In the genomic region with DNA sequence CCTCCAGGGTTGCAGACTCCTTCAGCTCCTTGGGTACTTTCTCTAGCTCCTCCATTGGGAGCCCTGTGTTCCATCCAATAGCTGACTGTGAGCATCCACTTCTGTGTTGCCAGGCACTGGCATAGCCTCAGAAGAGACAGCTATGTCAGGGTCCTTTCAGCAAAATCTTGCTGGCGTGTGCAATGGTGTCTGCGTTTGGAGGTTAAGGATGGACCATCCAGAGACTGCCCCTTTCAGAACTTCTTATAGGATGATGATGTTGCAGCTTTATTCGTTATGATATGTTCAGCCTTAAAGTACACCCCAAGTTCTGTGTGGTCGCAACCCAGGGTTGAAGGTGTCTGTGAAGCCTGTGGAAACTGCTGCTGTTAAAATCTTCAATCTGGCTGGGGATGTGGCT, we compare ENCODE assay signal across 12 mouse cellular contexts. TPM values are rescaled to one million over a fixed set of nuclear protein-coding genes. Genes with fewer than 3 reads are reported as not detected.
"Had no signal": no experiment of that assay in that cellular context is flagged by ENCODE, and none has a peak within 500 bp of the region (broad histone marks: within the 10 kb centered on the region; RNA-seq: fewer than 3 reads in every experiment).

No protein-coding gene starts in this region.

RNA-seq across cellular contexts. Expression of a gene that starts 25.2 kb away (rescaled TPM):
- total RNA-seq: layer of hippocampus, adult 2 months; layer of hippocampus, postnatal 10 days; left cerebral cortex, postnatal 36 days; neutrophil, adult 5-6 weeks had no signal
- polyA plus RNA-seq: limb, embryonic 12.5 days; lung, embryonic 16.5 days; midbrain, embryonic 14.5 days had no signal

RNA-seq across cellular contexts. Expression of a gene that starts 27.7 kb away (rescaled TPM):
- total RNA-seq: layer of hippocampus, adult 2 months; neutrophil, adult 5-6 weeks had no signal

RNA-seq across cellular contexts. Expression of a gene that starts 29.0 kb away (rescaled TPM):
- total RNA-seq: layer of hippocampus, adult 2 months; layer of hippocampus, postnatal 10 days; left cerebral cortex, postnatal 36 days; liver, adult 2 months; megakaryocyte-erythroid progenitor cell, adult 5-6 weeks; neutrophil, adult 5-6 weeks had no signal
- polyA plus RNA-seq: kidney, embryonic 14.5 days; limb, embryonic 12.5 days; liver, adult 2 months; lung, embryonic 16.5 days; midbrain, embryonic 14.5 days; neural tube, embryonic 12.5 days; stomach, postnatal 0 days had no signal

RNA-seq across cellular contexts. Expression of a gene that starts 31.8 kb away (rescaled TPM):
- polyA plus RNA-seq: kidney, embryonic 14.5 days; limb, embryonic 12.5 days; lung, embryonic 16.5 days; midbrain, embryonic 14.5 days; neural tube, embryonic 12.5 days; stomach, postnatal 0 days had no signal
